Mouse (Mus musculus): Measurements from ENCODE around the gene 1700006A11Rik. TPM values are rescaled to one million over a fixed set of nuclear protein-coding genes. Genes with fewer than 3 reads are reported as not detected.
"Not testable (repeated sequence)": the region's sequence is repeated elsewhere in the genome, so short reads cannot be mapped to it uniquely, and the experiment has no call there.

1700006A11Rik gene
- total RNA-seq (2021), result not detected

DNA sequence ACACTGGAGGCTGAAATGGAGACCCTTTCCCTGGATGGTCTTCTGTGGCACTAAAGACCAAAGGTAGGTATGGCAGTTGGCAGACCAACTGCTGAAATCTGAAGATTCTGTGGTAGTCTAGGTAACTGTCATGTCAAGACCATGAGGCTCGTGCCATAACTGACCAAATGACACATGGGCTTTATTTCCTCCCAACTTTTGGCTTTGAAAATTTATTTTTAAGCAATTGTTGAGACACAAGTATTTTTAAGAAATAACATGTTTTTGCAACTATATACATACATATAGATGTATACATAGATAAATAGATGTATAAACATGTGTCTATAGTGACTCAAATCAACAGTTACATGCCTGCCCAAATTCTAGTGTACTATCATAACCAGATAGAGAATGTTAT lies at the start of gene 1700006A11Rik:
Gene 1700006A11Rik (minus strand): TSS at position 101 of the 400 bp plus-strand sequence.
- intact Hi-C loops (cut with DNase I), result no loop called here
- no peak for DNase-seq

DNA sequence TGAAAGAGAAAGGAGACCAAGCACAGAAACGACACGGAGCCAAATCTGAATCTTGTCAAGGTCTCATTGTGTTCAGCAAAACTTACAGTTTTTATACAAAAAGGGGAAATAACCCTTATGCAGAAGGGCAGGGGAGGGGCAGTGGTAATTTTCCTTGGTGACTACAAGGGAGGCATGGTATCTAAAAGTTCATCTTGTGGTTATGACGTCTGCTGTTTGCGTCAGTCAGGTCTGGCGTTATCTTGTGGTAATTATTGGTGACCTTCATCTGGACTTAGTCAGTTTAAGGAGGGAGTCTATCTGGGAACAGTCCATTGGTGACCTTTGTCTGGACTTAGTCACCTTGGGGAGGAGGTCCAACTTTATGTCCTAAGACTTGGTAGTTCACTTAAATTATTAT lies 48.5 kb upstream of the 1700006A11Rik start:
- intact Hi-C loops (cut with DNase I); DNase-seq: not testable (repeated sequence)

DNA sequence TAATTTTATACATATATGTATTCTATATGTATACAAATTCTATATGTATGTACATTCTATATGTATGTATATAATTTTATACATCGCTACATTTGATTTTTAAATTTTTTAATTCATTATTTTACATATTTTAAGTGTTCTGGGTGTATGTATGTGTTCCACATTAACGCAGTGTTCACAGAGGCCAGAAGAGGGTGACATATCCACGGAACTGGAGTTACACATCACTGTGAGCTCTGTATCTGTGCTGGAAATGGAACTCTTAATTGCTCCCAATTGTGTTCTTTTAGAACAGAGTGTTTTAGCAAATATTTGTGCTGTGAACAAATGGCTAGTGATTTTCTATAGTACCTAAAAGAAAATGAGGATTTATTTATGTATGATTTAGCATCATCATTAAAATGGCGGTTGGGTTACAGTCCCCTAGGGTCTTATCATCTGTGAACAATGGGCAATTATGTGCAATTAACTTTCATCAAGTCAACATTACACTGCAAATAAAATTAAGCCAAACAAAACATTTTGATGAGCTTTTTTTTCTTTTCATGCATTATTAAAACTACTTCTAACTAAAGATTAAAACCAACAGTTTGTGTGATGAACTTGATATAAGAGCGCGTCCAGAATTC lies 40.4 kb upstream of the 1700006A11Rik start:
- DNase-seq, result no peak
- intact Hi-C loops (cut with DNase I), result no loop called here

DNA sequence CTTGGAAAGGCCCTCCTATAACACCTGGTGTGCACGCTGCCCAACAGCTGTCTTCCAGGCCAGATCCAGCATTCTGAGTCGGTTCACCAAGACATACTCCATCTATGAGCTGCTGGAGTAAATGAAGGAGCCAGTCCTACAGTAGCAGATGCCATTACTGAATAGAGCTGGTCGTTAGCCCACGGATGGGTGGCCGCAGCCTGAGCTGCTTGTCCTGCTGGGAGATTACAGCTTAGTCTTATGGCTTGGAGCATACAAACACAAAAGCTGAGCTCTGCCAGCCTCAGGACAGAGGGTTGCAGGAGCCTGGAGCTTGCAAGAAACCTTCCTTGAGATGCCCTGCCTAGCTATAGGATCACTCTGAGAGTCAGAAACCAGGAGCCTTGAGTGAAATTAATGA lies 33.6 kb downstream of the 1700006A11Rik start:
- peak; percentile 77 for DNase-seq
- intact Hi-C loops (cut with DNase I), result no loop called here

DNA sequence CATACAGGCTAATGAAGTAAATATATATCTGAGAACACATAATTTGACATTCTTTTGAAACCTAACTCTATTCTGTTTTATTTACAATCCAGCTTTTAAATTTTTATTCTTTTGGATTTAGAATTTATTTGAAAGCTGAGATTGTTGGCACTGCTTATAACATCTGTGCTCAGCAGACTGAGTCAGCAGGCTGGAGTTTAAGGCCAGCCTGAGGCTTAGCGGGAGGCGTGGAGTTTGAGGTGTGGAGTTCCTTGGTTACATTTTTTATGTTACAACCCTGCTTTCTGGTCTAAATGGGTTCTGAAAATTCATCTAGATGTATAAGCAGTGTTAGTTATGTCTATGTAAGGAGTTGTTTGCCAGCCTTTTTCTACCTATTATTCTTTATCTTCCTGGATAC lies 35.7 kb downstream of the 1700006A11Rik start:
- intact Hi-C loops (cut with DNase I), result no loop called here
- DNase-seq, result no peak

DNA sequence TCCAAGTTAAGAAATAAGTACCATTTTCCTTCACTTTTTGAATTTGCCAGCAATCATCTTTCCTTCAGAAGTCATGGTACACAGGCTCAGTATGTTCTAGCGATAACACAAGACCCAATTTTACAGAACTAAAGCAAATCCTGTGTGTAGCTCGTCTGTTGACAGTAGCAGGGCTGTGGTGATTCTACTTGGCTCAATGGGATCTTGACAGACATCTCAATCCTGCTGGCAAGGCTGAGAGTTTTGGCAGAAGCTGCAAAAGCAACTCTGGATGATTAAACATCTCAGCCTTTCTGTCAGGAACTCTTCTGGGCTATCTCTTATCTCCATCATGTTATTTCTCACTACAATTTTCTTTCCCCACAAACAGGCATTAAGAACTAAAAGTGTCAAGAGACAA lies 36.2 kb downstream of the 1700006A11Rik start:
- DNase-seq, result peak; percentile 72
- intact Hi-C loops (cut with DNase I), result no loop called here

DNA sequence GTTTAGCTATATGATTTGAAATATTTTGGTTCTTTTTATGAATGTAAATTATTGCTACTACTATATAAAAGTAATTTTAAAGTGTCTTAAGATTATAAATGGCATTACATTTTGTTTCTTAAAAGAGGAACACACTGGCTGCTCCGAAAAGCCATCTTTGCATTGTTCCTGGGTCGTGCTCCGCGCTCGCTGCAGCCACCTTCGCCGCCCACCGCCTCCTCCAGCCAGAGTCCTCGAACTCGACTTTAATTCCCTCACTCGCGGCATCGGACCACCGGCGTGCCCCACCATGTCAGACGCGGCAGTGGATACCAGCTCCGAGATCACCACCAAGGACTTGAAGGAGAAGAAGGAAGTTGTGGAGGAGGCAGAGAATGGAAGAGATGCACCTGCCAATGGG lies 40.5 kb downstream of the 1700006A11Rik start:
- intact Hi-C loops (cut with DNase I); DNase-seq: not testable (repeated sequence)

DNA sequence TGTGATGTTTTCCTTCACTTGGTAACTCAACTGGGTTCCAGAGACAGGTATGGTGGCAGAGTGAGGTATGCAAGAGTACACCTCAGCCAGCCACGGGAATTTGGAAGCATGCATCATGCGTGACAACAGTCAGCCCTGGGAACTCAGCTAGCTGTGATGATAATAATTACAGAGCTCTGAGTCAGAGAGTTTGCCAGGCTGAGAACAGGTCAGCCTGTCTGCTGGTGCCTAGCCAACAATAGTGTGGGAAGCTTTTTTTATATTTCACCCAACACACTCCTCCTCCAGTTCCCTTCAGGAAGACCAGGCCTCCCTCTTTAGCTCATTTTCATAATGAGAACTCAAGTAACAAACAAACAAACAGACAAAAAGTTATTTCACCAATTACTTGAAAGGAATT lies 53.8 kb downstream of the 1700006A11Rik start:
- intact Hi-C loops (cut with DNase I), result no loop called here
- DNase-seq, result no peak

DNA sequence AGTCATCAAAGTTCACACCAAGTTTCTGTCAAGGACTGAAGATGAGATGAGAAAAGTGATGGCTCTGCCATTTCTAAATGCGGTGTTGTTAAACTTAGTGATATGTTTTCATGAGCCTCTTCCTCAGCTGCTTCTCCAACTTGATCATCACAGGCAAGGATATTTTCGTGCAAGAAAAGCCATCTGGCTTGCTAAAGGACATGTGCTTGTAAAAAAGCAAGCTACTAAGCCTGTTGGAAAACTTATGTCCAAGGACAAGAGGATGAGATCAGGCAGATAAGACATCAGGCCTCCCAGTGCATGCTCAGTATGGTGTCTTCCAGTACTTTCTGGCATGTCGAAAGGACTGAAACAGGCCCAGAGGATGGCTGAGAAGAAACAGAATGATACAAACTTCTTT lies 68.3 kb downstream of the 1700006A11Rik start:
- DNase-seq, result no peak
- intact Hi-C loops (cut with DNase I), result no loop called here

Other genes starting within 250 kb of the 1700006A11Rik start
- gene Tram1l1, start 105.2 kb downstream of the 1700006A11Rik start, total RNA-seq (2021), result 10 to 100 TPM; 18.0 to 18.1 TPM
- gene 1700003H04Rik, start 155.1 kb upstream of the 1700006A11Rik start, total RNA-seq (2021), result not detected

Measured in left cerebral cortex, postnatal 4 days (tissue).